Mouse (Mus musculus) kidney, embryonic 14.5 days (tissue): Measurements from ENCODE around the gene Tmem221. TPM values are rescaled to one million over a fixed set of nuclear protein-coding genes. Genes with fewer than 3 reads are reported as not detected.
"Not testable (repeated sequence)": the region's sequence is repeated elsewhere in the genome, so short reads cannot be mapped to it uniquely, and the experiment has no call there.

Source experiments
- ATAC-seq: fragments of 200-750 bp; cut with Nextera tagmentation; 2 replicates; pipeline ENCODE4 v1.8.0; 2017; ENCODE audit warnings: moderate number of reproducible peaks, mild to moderate bottlenecking, moderate TSS enrichment, moderate library complexity; ENCODE audit not compliant: low FRiP score, low TSS enrichment
- H3K27ac ChIP-seq: fragments of 300-500 bp; sonication (generic); 2 replicates; pipeline ENCODE4 v1.5.1; 2014; ENCODE audit warnings: low read depth, mild to moderate bottlenecking, low read length, moderate library complexity, mixed read lengths
- H3K27me3 ChIP-seq: fragments of 300-500 bp; sonication (generic); 2 replicates; pipeline ENCODE4 v1.6.1; 2014; ENCODE audit warnings: mild to moderate bottlenecking, low read length; ENCODE audit not compliant: control insufficient read depth, insufficient read depth
- H3K36me3 ChIP-seq: fragments of 300-500 bp; sonication (generic); 2 replicates; pipeline ENCODE4 v1.6.1; 2014; ENCODE audit warnings: low read length, mixed read lengths; ENCODE audit not compliant: control insufficient read depth, insufficient read depth
- H3K4me1 ChIP-seq: fragments of 300-500 bp; sonication (generic); 2 replicates; pipeline ENCODE4 v1.6.1; 2014; ENCODE audit warnings: low read length, mixed read lengths; ENCODE audit not compliant: control insufficient read depth, insufficient read depth
- H3K4me2 ChIP-seq: fragments of 300-500 bp; sonication (generic); replicated peaks from 2 replicates; pipeline ENCODE4 v1.6.1; 2014; ENCODE audit warnings: low read depth, mild to moderate bottlenecking, low read length
- H3K4me3 ChIP-seq: fragments of 300-500 bp; sonication (generic); 2 replicates; pipeline ENCODE4 v1.5.1; 2014; ENCODE audit warnings: mild to moderate bottlenecking, low read length
- H3K9ac ChIP-seq: fragments of 300-500 bp; sonication (generic); 2 replicates; pipeline ENCODE4 v1.6.1; 2014; ENCODE audit warnings: low read depth, mild to moderate bottlenecking, low read length, moderate library complexity
- H3K9me3 ChIP-seq: fragments of 300-500 bp; sonication (generic); 2 replicates; pipeline ENCODE4 v1.6.1; 2016; ENCODE audit warnings: low read length; ENCODE audit not compliant: control insufficient read depth
- WGBS: fragments of 180-500 bp; shearing (Covaris S2); extraction: QIAGEN DNeasy Blood & Tissue Kit; methylation state at CpG from one replicate; pipeline ENCODE4 v1.1.7; 2014; 5-methylcytosine and 5-hydroxymethylcytosine counted together
- polyA plus RNA-seq: library from polyadenylated mRNA; unstranded; fragments of >200 nt; fragmentation: Nextera tagmentation; extraction: Ambion mirVana; gene quantifications from 2 replicates; pipeline ENCODE4 v1.2.1, GENCODE M21; 2014

Gene Tmem221
- polyA plus RNA-seq, 1 experiment from 2014 or later, result 11.2 TPM

GRCm38 (mm10) chr8:71528362-71529073 is 30.2 kb downstream of the Tmem221 start:
- ATAC-seq, result no peak
- no peaks in the 10 kb centered on the region for H3K9me3 ChIP-seq
- H3K9ac ChIP-seq, result no peak overlapping the region
- H3K27ac ChIP-seq, result peak overlapping the region; percentile 69; the same call in 1 of the 2 replicates
- 82% methylated on average over 11 of the region's 11 CpGs for WGBS
- H3K4me2 ChIP-seq, result no peak overlapping the region
- peaks cover 22% of the 10 kb centered on the region for H3K27me3 ChIP-seq
- H3K36me3 ChIP-seq, result no peaks in the 10 kb centered on the region
- no peak overlapping the region for H3K4me3 ChIP-seq
- peaks cover 19% of the 10 kb centered on the region; the same call in 1 of the 2 replicates for H3K4me1 ChIP-seq

DNA sequence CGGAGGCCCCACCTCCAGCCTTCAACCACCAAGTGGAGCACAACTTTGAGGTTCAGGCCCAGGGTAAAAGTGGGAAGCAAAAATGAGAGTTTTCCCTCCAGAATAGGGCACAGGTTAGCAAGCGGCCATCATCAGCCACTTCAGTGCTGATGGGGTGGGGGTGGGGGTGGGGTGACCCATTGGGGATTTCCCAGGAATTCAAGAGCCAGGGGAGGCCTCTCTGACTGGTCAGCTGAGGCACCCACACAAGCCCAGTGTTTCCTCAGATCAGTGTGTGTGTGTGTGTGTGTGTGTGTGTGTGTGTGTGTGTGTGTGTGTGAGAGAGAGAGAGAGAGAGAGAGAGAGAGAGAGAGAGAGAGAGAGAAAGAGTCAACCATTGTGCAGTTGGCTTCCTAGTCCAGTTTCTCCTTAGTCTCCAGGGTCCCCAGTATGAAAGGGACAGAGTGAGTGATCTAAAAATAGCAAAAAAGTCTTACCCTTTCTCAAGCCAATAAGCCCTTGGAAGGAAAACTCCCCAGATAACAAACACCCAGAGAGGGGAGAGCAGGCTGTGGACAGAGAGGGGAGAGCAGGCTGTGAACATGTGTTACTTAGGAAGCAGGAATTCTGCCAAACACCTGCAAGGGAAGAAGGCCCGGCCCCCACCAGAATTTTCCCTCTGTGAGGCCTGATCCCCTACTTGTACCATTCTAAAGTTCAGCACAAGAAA is 31.4 kb downstream of the Tmem221 start:
- peak overlapping the region; percentile 31 for H3K27ac ChIP-seq
- no peak overlapping the region for H3K9ac ChIP-seq
- H3K9me3 ChIP-seq, result no peaks in the 10 kb centered on the region
- no peak overlapping the region for H3K4me3 ChIP-seq
- H3K27me3 ChIP-seq, result peaks cover 22% of the 10 kb centered on the region
- no peak for ATAC-seq
- WGBS, result 59% methylated on average over 3 of the region's 3 CpGs
- H3K36me3 ChIP-seq, result no peaks in the 10 kb centered on the region
- H3K4me2 ChIP-seq, result no peak overlapping the region
- peaks cover 19% of the 10 kb centered on the region; the same call in 1 of the 2 replicates for H3K4me1 ChIP-seq

DNA sequence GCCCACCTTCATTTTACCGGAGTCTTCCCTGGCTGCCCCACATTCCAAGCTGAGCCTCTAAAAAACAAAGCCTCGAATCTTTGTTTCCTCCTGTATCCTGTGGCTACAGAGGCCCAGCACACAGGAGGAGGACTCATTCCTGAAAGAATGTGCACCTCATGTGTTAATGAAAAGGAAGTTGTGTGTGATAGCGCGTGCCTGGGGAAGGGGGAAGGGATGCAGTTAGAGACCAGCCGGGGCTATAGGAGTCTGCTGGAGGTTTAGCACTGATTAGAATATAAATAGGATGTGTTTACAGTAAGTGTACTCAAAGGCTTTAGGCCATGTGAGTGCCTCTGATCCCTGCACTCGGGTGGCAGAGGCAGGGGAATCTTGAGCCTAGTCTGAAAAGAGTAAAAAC is 32.4 kb downstream of the Tmem221 start:
- peak overlapping the region; percentile 15; the same call in 1 of the 2 replicates for H3K27ac ChIP-seq
- no peak for ATAC-seq
- H3K36me3 ChIP-seq, result no peaks in the 10 kb centered on the region
- no peaks in the 10 kb centered on the region for H3K9me3 ChIP-seq
- H3K27me3 ChIP-seq, result peaks cover 22% of the 10 kb centered on the region
- peaks cover 19% of the 10 kb centered on the region; the same call in 1 of the 2 replicates for H3K4me1 ChIP-seq
- H3K4me3 ChIP-seq, result no peak overlapping the region
- H3K9ac ChIP-seq, result no peak overlapping the region
- WGBS, result 21% methylated on average over 6 of the region's 6 CpGs
- no peak overlapping the region for H3K4me2 ChIP-seq

DNA sequence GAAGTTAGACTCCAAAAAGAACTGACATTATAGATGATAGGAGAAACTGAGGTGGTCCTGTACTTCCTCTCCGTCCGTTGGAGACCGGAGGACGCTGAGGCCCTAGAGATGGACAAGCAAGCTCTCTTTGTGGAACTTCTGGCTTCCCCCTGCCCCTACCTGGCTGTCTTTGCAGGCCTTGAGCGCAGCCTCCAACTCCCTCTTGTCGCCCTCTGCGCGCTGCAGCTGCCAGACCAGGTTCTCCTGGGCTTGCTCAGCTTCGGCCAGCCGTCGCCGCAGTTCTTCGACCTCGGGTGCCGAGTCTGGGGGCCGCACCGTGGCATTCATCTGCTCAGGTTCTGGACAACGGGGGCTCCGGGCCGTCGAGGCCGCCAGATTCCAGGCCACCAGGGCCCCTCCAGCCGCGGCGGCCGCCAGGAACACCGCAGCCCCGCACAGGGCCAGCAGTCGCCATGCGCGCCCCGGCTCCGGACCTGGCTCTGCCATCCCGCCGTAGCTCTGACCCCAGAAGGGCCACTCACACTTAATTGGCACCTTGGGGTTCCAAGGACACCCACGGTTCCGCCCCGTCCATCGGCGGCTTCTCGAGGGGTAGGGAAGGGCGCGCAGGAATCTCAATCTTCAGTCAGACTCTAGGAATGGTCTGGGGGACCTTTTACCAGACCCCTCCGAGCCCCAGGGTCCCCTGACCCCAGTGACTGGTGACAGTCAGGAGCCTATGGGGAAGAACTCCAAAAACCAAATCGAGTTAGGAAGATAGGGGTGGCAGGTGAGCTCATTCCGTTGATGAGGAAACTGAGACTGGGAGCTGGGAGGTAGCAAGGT is 33.2 kb downstream of the Tmem221 start, which contains the start of gene Ccdc194:
TSS of gene Ccdc194 (minus strand) at position 486 of the 825 bp plus-strand sequence.
- peak within 1 kb of the TSS; percentile 35 for H3K4me2 ChIP-seq
- H3K9me3 ChIP-seq, result no peaks in the 10 kb centered on the region
- peak within 1 kb of the TSS; percentile 17 for H3K4me3 ChIP-seq
- peak within 1 kb of the TSS; percentile 15; the same call in 1 of the 2 replicates for H3K27ac ChIP-seq
- H3K9ac ChIP-seq, result peak within 1 kb of the TSS; percentile 51
- peaks cover 15% of the 10 kb centered on the region; the same call in 1 of the 2 replicates for H3K4me1 ChIP-seq
- peaks cover 22% of the 10 kb centered on the region for H3K27me3 ChIP-seq
- WGBS, result 9% methylated on average over 46 of the region's 46 CpGs
- no peaks in the 10 kb centered on the region for H3K36me3 ChIP-seq
- ATAC-seq, result no peak

DNA sequence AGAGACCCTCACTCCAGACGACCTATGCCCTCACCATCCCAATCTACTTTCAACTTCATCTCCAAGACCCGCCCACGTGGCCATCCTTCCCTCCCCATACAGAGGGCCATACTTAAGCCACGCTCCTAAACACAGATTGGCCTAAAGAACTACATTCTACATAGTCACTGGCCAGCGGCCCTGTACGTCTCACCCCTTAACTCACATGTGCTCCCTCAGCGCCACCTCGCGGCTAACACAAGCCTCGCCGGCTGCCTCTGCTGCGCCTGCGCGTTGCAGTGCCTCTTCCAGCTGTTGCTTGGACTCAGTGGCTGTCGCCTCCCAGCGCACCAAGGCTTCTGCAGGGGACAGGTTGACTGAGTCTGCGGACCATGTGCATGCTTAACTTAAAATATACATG is 37.0 kb downstream of the Tmem221 start:
- Histone ChIP-seq H3K27ac (no peak overlapping the region), H3K9ac (no peak overlapping the region), H3K4me1 (peaks cover 9% of the 10 kb centered on the region; the same call in 1 of the 2 replicates), H3K27me3 (peaks cover 20% of the 10 kb centered on the region), H3K9me3 (no peaks in the 10 kb centered on the region), H3K36me3 (no peaks in the 10 kb centered on the region), H3K4me2 (0 out of 2 replicates have a peak overlapping the region, but pooled peaks have one; percentile 5), H3K4me3 (no peak overlapping the region)
- WGBS, result 3% methylated on average over 17 of the region's 17 CpGs
- ATAC-seq, result peak; percentile 85

- H3K4me3 ChIP-seq, H3K36me3 ChIP-seq, H3K4me1 ChIP-seq, H3K27ac ChIP-seq, ATAC-seq, H3K27me3 ChIP-seq, H3K9ac ChIP-seq, H3K4me2 ChIP-seq, H3K9me3 ChIP-seq: not testable (repeated sequence)
- 49% methylated on average over 9 of the region's 10 CpGs for WGBS
Observed at GRCm38 (mm10) chr8:71519037-71519825, 39.4 kb downstream of the Tmem221 start.

GRCm38 (mm10) chr8:71516786-71517185 is 41.9 kb downstream of the Tmem221 start:
- 14% methylated on average over 6 of the region's 6 CpGs for WGBS

GRCm38 (mm10) chr8:71515043-71515442 is 43.6 kb downstream of the Tmem221 start:
- H3K27ac ChIP-seq, result no peak overlapping the region
- no peak overlapping the region for H3K4me3 ChIP-seq
- no peak overlapping the region for H3K4me2 ChIP-seq
- H3K36me3 ChIP-seq, result no peaks in the 10 kb centered on the region
- no peak for ATAC-seq
- no peaks in the 10 kb centered on the region for H3K9me3 ChIP-seq
- no peaks in the 10 kb centered on the region for H3K4me1 ChIP-seq
- no peak overlapping the region for H3K9ac ChIP-seq
- WGBS, result 79% methylated on average over 5 of the region's 5 CpGs
- H3K27me3 ChIP-seq, result no peaks in the 10 kb centered on the region

More at GRCm38 (mm10) chr8:71516786-71517185, 41.9 kb downstream of the Tmem221 start:
- Histone ChIP-seq H3K9me3 (no peaks in the 10 kb centered on the region), H3K36me3 (no peaks in the 10 kb centered on the region), H3K27ac (peak overlapping the region; percentile 20; the same call in 1 of the 2 replicates), H3K9ac (no peak overlapping the region), H3K4me2 (no peak overlapping the region), H3K4me1 (no peaks in the 10 kb centered on the region), H3K4me3 (no peak overlapping the region), H3K27me3 (no peaks in the 10 kb centered on the region)
- ATAC-seq, result no peak
